Mouse (Mus musculus) stomach, embryonic 14.5 days (tissue): ENCODE measurements at regions not wholly inside any gene's neighbourhood (a gene's known extent, or its start where the extent isn't known, plus 50 kb on each side); places are given as distances from the start of the nearest gene placed in this dataset.

Source experiments
- ATAC-seq: fragments of 200-750 bp; cut with Nextera tagmentation; 2 replicates; pipeline ENCODE4 v1.8.0; 2017; ENCODE audit warnings: low read depth, moderate TSS enrichment; ENCODE audit not compliant: insufficient number of reproducible peaks, insufficient read depth, low FRiP score
- H3K27ac ChIP-seq: fragments of 300-500 bp; sonication (generic); 2 replicates; pipeline ENCODE4 v1.5.1; 2014; ENCODE audit warnings: mild to moderate bottlenecking, low read length, moderate library complexity, mixed read lengths
- H3K27me3 ChIP-seq: fragments of 300-500 bp; sonication (generic); 2 replicates; pipeline ENCODE4 v1.6.1; 2014; ENCODE audit warnings: low read length, control low read depth, mixed read lengths; ENCODE audit not compliant: control insufficient read depth, insufficient read depth
- H3K36me3 ChIP-seq: fragments of 300-500 bp; sonication (generic); 2 replicates; pipeline ENCODE4 v1.6.1; 2014; ENCODE audit warnings: mild to moderate bottlenecking, control low read depth, low read length, moderate library complexity, mixed read lengths; ENCODE audit not compliant: control insufficient read depth, insufficient read depth
- H3K4me1 ChIP-seq: fragments of 300-500 bp; sonication (generic); 2 replicates; pipeline ENCODE4 v1.6.1; 2014; ENCODE audit warnings: low read length, control low read depth, mixed read lengths; ENCODE audit not compliant: control insufficient read depth, insufficient read depth
- H3K4me2 ChIP-seq: fragments of 300-500 bp; sonication (generic); replicated peaks from 2 replicates; pipeline ENCODE4 v1.6.1; 2014; ENCODE audit warnings: low read depth, low read length, control low read depth
- H3K4me3 ChIP-seq: fragments of 300-500 bp; sonication (generic); 2 replicates; pipeline ENCODE4 v1.5.1; 2014; ENCODE audit warnings: low read depth, low read length, control low read depth
- H3K9ac ChIP-seq: fragments of 300-500 bp; sonication (generic); replicated peaks from 2 replicates; pipeline ENCODE4 v1.6.1; 2014; ENCODE audit warnings: low read depth, mild to moderate bottlenecking, control low read depth, low read length, moderate library complexity, mixed read lengths
- H3K9me3 ChIP-seq: fragments of 300-500 bp; sonication (generic); 2 replicates; pipeline ENCODE4 v1.6.1; 2016; ENCODE audit warnings: low read depth, low read length, control low read depth; ENCODE audit not compliant: control insufficient read depth
- WGBS: fragments of 180-500 bp; shearing (Covaris S2); extraction: QIAGEN DNeasy Blood & Tissue Kit; methylation state at CpG from one replicate; pipeline ENCODE4 v1.1.7; 2014; 5-methylcytosine and 5-hydroxymethylcytosine counted together

DNA sequence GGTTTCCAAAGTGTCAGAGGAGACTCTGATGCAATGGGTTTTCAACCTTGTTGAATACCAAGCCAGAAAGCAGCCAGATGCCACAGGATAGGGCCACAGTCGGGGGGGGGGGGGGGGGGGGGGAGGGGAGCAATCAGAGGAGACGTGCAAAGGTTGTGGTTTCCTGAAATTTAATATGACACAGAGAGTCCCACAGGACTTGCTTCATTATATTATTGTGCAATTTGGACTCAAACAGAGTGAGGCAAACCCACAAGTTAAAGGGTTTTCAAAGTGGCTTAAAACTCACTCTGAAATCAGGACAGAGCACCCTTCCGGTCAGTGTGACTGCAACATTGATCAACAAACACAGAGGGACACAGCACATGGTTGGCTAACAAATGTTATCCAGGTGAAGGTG lies 259.4 kb upstream of the Fn1 start:
- no peaks in the 10 kb centered on the region for H3K9me3 ChIP-seq

DNA sequence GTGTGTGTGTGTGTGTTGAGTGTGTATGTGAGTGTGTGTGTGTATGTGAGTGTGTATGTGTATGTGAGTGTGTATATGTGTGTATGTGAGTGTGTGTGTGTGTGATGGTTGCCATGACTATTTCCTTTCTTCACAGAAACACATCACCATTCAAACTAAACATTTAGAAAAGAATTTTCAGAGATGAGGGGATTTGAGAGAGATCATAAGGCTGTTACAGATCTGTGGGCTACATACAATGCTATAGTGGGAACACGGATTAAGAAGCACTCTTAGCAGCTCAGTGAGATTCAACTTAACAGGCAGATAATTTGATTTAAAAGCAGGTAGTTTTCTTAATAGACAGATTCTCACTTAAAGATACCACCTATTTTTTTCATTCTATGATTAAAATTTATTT lies 257.1 kb upstream of the Fn1 start:
- Histone ChIP-seq H3K9ac (no peak overlapping the region), H3K27ac (no peak overlapping the region), H3K9me3 (no peaks in the 10 kb centered on the region), H3K4me2 (no peak overlapping the region), H3K4me3 (no peak overlapping the region), H3K27me3 (no peaks in the 10 kb centered on the region), H3K36me3 (no peaks in the 10 kb centered on the region), H3K4me1 (no peaks in the 10 kb centered on the region)
- WGBS, result 67% methylated on average over 1 of the region's 1 CpGs
- ATAC-seq, result no peak

More for the DNA sequence above, 259.4 kb upstream of the Fn1 start:
- Histone ChIP-seq H3K4me1 (no peaks in the 10 kb centered on the region), H3K27me3 (no peaks in the 10 kb centered on the region), H3K9ac (no peak overlapping the region), H3K4me2 (no peak overlapping the region), H3K4me3 (no peak overlapping the region), H3K27ac (no peak overlapping the region), H3K36me3 (no peaks in the 10 kb centered on the region)
- 35% methylated on average over 3 of the region's 3 CpGs for WGBS
- no peak for ATAC-seq

DNA sequence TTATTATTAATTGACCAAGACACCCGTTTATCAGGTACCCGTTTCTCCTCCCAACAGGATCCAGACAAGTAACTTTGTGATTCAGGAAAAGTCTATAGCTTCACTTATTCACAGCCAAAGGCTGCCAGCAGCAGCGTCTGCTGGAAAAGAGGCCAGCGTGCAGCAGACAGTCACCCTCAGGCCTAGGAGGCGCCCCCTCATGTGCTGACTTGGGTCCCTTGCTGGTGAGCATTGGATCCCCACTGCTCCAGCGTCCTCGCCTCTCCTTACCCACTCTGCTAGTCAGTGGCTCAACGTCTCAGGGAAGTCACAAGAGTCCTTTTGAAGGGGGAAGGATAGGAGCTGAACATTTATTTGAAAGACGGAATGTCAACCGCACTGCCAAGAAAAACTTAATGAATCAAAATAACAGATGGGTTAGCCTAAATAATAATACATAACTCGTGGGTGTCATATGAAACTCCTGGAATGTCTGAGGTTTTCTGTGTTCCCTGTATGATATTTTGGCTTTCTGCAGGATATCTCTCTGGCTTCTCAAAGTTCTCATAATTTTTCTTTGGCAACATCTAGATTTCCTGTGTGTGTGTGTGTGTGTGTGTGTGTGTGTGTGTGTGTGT lies 256.6 kb upstream of the Fn1 start:
- WGBS, result 56% methylated on average over 11 of the region's 11 CpGs
- H3K4me2 ChIP-seq, result no peak overlapping the region
- H3K4me1 ChIP-seq, result no peaks in the 10 kb centered on the region
- H3K36me3 ChIP-seq, result no peaks in the 10 kb centered on the region
- H3K9ac ChIP-seq, result no peak overlapping the region
- H3K27ac ChIP-seq, result no peak overlapping the region; the same call in 1 of the 2 replicates
- no peaks in the 10 kb centered on the region for H3K9me3 ChIP-seq
- no peak overlapping the region for H3K4me3 ChIP-seq
- no peak for ATAC-seq
- H3K27me3 ChIP-seq, result no peaks in the 10 kb centered on the region

DNA sequence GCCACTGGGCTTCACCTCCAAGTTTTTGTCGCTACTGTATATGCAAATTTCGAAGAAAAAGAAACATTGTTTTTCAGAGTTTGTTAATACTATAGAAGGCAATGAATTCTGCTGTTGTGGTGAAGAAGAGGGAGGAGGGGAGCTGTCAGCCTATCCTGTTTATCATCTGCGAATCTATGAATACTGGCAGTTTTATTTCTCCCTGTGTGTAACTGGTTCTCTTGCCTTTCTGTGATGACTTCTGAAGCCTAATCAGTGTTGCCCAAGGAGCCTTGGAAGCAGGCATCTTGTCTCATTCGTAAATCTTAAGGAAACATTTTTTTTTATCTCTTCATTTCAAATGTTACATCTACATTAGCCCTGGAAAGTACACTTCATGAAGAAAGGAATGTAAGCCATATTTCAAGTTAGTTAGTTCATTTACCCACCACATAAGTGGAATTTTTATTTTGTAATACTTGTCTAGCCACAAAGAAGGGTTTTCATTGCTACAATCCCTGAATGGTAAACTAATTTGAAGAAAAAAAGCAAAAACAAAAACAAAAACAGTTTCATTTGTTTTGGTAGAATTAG lies 251.5 kb upstream of the Fn1 start:
- no peaks in the 10 kb centered on the region for H3K9me3 ChIP-seq
- H3K4me3 ChIP-seq, result no peak overlapping the region
- no peak for ATAC-seq
- H3K4me1 ChIP-seq, result no peaks in the 10 kb centered on the region
- no peaks in the 10 kb centered on the region for H3K27me3 ChIP-seq
- no peaks in the 10 kb centered on the region for H3K36me3 ChIP-seq
- no peak overlapping the region for H3K9ac ChIP-seq
- no peak overlapping the region for H3K4me2 ChIP-seq
- H3K27ac ChIP-seq, result no peak overlapping the region
- WGBS, result 83% methylated on average over 4 of the region's 4 CpGs

DNA sequence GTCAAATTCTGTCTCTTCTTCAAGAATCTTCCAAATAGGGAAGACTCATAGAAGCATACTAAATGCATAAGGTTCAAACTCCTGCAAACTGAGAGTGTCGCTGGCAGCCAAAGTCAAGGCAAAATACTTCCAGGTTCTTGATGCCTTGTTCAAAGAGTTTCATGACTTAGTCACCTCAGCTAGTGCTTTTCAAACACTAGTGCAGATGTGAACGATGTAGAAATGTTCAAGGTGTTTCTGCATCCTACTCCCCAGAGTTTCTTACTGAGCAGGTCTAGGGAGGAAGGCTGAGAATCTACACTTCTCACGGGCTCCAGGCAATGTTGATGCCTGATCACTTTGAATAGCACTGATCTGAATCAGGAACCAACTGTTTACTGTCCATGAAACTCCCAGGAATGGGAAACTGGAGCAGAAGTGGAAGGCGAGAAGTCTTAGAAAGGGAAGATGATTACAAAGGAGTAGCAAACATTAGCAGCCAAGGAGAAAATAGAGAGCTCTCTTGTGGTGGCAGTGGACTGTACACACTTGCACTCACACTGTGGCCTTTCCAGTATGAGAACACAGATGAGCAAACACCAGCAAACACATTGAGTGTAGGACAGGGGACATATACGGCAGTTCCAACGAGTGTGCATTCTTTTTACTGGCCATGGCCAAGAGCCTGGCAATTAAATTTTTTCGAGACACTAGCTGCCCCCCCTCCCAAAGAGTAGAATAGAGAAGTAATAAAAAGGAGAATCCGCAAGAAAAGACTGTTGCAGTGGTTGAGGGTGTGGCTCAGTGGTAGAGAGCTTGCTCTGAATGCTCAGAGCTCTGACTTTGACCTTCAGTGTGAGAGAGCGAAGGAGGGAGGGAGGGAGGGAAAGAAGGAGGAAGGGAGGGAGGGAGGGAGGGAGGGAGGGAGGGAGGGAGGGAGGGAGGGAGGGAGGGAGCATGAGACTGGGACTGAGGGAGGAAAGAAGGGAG lies 247.4 kb upstream of the Fn1 start:
- 82% methylated on average over 9 of the region's 9 CpGs for WGBS
- Histone ChIP-seq H3K27me3 (no peaks in the 10 kb centered on the region), H3K4me2 (no peak overlapping the region), H3K9me3 (no peaks in the 10 kb centered on the region), H3K9ac (no peak overlapping the region), H3K27ac (no peak overlapping the region), H3K4me1 (0 out of 2 replicates have a peak, but pooled peaks cover 6% of the 10 kb centered on the region), H3K4me3 (no peak overlapping the region), H3K36me3 (no peaks in the 10 kb centered on the region)
- ATAC-seq, result no peak

DNA sequence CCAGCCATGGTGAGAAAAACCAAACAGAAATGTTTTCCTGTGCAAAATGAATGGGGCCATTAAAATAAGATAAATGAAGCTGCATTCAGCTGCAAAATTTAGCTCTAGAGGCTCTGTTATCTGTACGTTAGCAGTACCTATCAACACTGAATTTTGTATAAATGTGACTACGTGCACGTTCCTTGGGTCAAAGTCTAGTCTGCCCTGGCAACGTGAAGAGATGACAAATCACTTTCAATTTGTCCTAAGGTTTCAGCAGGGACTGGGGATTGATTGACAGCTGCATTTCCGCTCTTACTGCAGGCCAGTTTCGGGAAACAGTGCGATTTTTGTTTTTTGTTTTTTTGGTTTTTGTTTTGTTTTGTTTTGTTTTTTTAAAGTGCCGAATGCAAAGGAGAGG lies 246.1 kb upstream of the Fn1 start:
- Histone ChIP-seq H3K9me3 (no peaks in the 10 kb centered on the region), H3K27ac (no peak overlapping the region), H3K27me3 (no peaks in the 10 kb centered on the region), H3K36me3 (no peaks in the 10 kb centered on the region), H3K4me2 (no peak overlapping the region), H3K4me3 (no peak overlapping the region), H3K9ac (no peak overlapping the region), H3K4me1 (0 out of 2 replicates have a peak, but pooled peaks cover 6% of the 10 kb centered on the region)
- ATAC-seq, result no peak
- 59% methylated on average over 8 of the region's 8 CpGs for WGBS

DNA sequence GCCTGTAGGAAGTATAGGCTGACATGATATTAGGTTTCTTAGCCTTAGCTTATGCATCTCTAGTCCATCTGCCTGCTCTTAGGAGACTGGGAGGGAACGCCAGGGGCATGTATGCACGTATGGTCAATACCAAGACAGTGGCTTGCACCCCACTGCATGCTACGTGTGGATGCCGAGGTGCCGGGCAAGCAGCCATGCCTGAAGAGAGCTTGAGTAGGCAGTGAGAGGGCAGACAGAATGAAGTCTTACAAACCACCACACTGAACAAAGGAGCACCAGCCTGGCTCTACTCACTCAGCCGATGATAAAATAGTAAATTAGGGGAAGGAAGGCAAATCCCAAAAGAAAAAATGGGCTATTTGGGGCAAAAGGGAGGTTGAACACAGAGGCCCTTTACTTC lies 245.2 kb upstream of the Fn1 start:
- H3K4me1 ChIP-seq, result peaks cover 6% of the 10 kb centered on the region; the same call in 1 of the 2 replicates
- H3K4me3 ChIP-seq, result no peak overlapping the region
- 91% methylated on average over 6 of the region's 6 CpGs for WGBS
- ATAC-seq, result no peak
- H3K27ac ChIP-seq, result no peak overlapping the region
- H3K27me3 ChIP-seq, result no peaks in the 10 kb centered on the region
- H3K36me3 ChIP-seq, result no peaks in the 10 kb centered on the region
- no peak overlapping the region for H3K9ac ChIP-seq
- no peaks in the 10 kb centered on the region for H3K9me3 ChIP-seq
- H3K4me2 ChIP-seq, result no peak overlapping the region

DNA sequence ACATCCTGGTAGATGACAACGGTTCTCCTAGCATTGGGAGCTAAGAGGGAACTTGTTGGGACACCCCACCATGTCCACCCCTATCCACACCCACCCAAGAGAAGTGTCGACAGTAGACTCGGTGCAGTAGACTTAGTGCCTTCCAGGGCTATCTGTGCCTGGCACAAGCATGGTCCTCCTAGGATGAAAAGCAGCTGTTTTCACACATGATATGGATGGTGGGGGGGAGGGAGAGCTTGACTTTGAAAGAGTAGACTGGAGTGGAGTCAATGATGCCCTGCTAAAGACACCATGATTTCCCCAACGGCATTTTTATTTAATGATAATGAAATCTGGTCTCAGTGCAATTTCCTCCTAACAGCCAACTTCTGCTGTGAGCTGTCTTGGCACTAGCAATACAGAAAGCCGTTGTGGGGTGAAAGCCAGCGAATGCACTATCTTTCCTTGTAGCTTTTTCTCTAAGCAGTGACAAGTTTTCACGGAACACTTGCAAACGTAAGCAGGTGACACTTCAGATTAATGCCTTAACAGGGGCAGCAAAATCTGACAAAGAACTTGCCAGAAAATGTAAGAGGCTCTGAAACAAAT lies 244.6 kb upstream of the Fn1 start:
- no peak overlapping the region for H3K9ac ChIP-seq
- no peak overlapping the region for H3K4me2 ChIP-seq
- ATAC-seq, result no peak
- no peaks in the 10 kb centered on the region for H3K36me3 ChIP-seq
- H3K4me1 ChIP-seq, result peaks cover 6% of the 10 kb centered on the region; the same call in 1 of the 2 replicates
- no peaks in the 10 kb centered on the region for H3K9me3 ChIP-seq
- no peak overlapping the region for H3K4me3 ChIP-seq
- WGBS, result 50% methylated on average over 8 of the region's 8 CpGs
- no peak overlapping the region for H3K27ac ChIP-seq
- no peaks in the 10 kb centered on the region for H3K27me3 ChIP-seq
